Mouse (Mus musculus) gastrocnemius, adult 2 months (tissue): ENCODE data around the gene Ctbs. TPM values are rescaled to one million over a fixed set of nuclear protein-coding genes. Genes with fewer than 3 reads are reported as not detected.

Experiments
- DNase-seq: peaks from one replicate; pipeline ENCODE4 v3.0.0; 2022
- H3K27ac ChIP-seq: fragments of 200-600 bp; 2 replicates; pipeline ENCODE4 v1.8.1; 2022; ENCODE audit warnings: mild to moderate bottlenecking
- H3K4me3 ChIP-seq: fragments of 200-600 bp; 2 replicates; pipeline ENCODE4 v1.8.1; 2022; ENCODE audit warnings: mild to moderate bottlenecking, moderate library complexity
- CTCF ChIP-seq: fragments of 200-600 bp; IDR thresholded peaks from 2 replicates; pipeline ENCODE4 v1.8.1; 2022; ENCODE audit warnings: antibody characterized with exemption, mild to moderate bottlenecking, moderate library complexity
- intact Hi-C: fragments of 180-260 bp; cut with DNase I; formaldehyde crosslinking; loops from one replicate; pipeline ENCODE4 v1.15.1; 2025
- long read RNA-seq, 2 experiments: library from polyadenylated mRNA; stranded (forward); transcript quantifications; one replicate each; pipeline ENCODE4 v2.0.0; 2021
- total RNA-seq, 2 experiments: library from RNA; stranded (reverse); gene quantifications; 2 replicates each; pipeline ENCODE4 v1.2.3; 2021

Gene Ctbs
- 1 to 10 TPM; 4.1 to 4.5 TPM for total RNA-seq
- long read RNA-seq, experiment 1, transcript Ctbs-202 (7 exons, 2,892 nt): major isoform, 8 of 9 reads
- long read RNA-seq, experiment 1, partial matches to known transcripts: 0 of 9 reads
- long read RNA-seq, experiment 1, other reads (novel, unspliced or antisense): 1 of 9 reads
- long read RNA-seq, experiment 2, partial matches to known transcripts: 0 of 7 reads
- long read RNA-seq, experiment 2, other reads (novel, unspliced or antisense): 6 of 7 reads

DNA sequence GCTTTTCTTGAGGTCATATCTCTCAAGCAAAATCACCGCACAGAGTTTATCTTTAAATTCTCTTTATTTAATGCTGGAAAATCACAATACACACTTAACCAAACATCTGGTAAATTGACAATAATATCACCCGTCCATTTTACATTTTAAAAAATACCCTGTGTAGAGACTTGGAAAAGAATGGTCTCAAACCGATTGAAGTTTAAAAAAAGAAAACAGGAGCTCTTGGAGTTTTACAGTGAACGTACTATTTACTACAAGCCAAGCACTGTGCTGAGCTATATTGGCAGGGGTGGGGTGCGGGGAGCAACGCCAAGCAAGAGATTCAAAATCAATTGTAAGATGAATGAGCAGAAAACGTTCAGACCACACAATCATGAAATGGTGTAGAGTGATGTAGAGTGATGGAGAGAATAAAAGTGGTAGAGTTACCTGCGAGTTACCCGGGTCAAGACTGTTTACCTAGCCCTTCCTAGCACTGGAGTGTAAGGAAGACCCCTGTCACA is at the start of gene Ctbs:
Gene Ctbs, plus strand, starts transcription at position 51 of the 506 bp plus-strand sequence.
- peak within 1 kb of the TSS; percentile 91 for H3K4me3 ChIP-seq
- TF ChIP-seq CTCF: no peak
- no peak for DNase-seq
- intact Hi-C loops: loop anchor here (5.0 to 10.0 kb wide), 2 partner anchors 48 to 105 kb away; partner anchors contain the start of genes Gng5 and Spata1
- peak within 1 kb of the TSS; percentile 92 for H3K27ac ChIP-seq

DNA sequence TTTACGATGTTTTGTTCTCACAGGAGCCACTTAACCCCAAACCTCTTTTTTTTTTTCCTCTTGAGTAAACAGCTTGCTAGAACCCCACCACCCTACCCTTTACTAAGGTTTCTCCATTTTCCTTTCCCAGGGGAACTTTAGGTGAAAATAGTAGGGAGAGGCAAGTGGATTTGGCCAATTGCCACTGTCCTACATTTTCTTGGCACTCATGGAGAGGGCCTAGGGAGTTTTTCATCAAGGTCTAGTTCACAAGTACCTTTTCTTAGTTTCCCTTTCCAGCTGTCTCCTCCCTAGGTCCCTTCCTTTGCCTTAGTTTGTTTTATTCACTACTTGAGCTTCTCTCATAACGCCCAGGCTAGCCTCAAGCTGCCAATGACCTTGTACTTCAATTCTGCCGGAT is 45.8 kb upstream of the Ctbs start:
- H3K27ac ChIP-seq: peak overlapping the region; percentile 94
- TF ChIP-seq CTCF: no peak
- intact Hi-C loops: loop anchor here (5.0 kb wide), 1 partner anchor 119 kb away; the partner anchor contains the start of gene Rpf1
- H3K4me3 ChIP-seq: peak overlapping the region; percentile 95
- no peak for DNase-seq

DNA sequence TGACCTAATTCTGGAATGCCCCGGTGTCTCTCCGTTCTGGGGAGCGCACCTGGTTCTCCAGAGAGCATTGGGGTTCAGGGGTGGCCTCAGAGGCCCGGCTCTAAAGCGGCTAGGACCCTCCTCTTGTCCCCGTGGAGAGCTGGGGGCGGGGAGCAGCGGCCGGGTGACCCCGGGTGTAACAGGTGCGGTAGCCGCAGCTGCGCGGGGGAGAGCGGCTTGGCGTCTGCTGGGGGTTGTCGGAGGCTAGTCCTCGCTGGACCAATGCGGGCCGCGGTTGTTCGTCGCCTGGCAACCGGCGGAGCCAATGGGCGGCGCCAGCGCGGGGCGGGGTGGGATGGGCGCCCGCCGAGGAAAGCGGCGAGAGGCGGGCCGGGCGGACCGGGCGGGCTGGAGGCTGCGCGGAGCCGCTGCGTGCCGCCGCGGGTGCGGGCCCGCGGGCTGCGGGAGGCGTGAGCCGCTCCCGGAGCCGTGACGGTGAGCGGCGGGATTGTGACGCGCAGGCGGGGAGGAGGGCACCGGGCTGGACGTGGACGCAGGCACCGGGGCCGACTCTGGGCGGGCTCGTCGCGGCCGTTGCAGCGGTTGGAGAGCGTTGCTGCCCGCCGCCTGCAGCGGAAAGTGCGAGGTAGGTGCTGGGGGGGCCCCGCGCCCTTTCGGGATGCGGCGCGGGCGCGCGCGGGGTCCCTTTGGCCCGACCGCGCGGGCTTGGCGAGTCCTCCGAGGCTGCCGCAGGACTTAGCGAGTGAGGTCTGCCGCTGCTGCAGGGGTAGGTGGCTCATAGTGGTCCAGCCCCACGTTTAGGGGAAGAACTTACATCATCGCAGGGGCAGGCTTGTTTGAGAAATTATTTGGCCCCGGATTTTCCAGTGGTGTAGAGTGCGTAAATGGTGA is 45.0 kb upstream of the Ctbs start, which contains the start of gene Ssx2ip:
Gene Ssx2ip, plus strand, starts transcription at position 332 of the 891 bp plus-strand sequence.
- intact Hi-C loops: loop anchor here (5.0 kb wide), 1 partner anchor 118 kb away; the partner anchor contains the start of gene Rpf1
- Histone ChIP-seq H3K27ac (peak within 1 kb of the TSS; percentile 94), H3K4me3 (peak within 1 kb of the TSS; percentile 95)
- DNase-seq: peak; percentile 99
- TF ChIP-seq CTCF: no peak

DNA sequence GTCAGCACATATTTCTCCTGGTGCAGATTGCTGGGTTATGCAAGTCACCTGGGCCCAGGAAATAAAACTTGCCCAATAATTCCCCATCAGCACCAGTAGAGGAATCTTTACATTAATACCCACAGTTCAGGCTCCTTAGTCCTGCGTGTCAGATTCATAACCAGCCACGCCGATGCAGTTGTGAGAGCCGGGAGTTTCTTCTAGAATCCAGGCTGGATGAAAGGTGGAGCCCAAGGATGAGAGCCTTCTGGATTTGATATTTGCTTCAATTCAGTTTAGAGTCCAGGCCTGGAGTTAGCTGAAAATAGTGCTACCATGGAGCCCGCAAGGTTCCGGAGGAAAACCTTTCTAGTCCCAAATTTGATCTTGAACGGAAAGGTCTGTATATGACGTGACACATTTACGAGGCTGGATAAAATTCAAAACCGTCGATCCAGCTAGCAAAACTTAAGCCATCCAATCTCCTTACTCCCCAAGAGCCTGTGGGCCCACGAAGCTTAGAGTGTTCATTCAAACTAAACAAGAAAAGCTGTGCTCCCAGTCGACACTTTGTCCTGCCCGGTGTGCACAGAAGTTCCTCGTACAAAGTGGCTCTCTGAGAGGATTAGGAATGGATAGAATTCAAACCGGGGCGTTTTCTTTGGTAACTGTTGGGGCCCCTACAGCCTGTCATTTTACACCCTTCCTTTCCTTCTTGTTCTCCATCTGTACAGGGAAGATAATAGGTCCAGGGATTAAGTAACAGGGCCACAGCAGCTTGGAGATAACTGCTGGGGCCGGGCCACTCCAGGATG is 44.2 kb upstream of the Ctbs start:
- no peak for TF ChIP-seq CTCF
- intact Hi-C loops: no loop called here
- H3K27ac ChIP-seq: peak overlapping the region; percentile 83
- DNase-seq: no peak
- H3K4me3 ChIP-seq: peak overlapping the region; percentile 95

DNA sequence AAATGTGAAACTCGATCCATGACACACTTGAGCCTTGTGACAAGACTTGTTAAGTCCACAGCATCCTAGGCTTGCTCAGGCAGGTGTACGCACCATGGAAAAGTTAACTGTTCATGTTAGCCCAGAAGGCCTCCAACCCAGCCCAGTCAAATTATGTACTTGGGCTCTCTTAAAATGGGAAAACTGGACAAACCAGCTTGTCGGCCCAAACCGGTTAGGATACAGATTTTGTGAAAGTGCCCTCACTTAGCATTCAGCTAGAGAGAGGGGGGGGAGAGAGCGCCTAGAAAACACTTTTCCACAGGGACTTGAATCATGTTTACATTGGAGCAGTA is 43.6 kb upstream of the Ctbs start:
- Histone ChIP-seq H3K27ac (no peak overlapping the region), H3K4me3 (no peak overlapping the region)
- intact Hi-C loops: no loop called here
- DNase-seq: no peak
- no peak for TF ChIP-seq CTCF

DNA sequence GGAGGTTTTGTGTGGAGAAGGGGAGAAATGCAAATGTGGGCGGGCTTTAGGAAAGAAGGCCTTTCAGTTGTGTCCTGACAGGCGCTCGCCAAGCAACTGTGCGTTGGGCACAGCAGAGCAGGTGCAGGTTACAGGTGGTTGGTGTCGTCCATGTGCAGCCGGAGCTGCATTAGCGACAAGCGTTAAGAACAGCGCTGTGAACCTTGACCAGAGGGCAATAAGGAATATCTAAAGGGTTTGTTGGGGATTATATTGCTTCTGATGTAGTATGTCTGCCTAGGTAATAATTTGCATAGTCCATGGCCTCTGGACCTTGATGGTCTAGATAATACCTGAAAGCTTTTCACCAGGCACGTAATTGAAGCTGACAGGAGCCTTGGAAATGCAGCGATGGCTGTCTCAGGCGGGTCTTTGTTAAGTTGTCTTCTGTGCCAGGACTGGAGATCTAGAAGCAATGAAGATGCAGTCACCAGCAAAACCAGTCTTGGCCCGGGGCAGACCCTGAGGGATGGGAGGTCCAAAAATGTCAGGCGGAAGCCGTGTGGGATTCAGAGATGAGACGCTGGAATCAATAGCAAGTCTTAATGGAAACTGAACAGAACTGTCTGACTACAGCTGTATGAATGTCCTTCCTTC is 42.4 kb upstream of the Ctbs start:
- TF ChIP-seq CTCF: no peak
- Histone ChIP-seq H3K4me3 (no peak overlapping the region), H3K27ac (no peak overlapping the region)
- intact Hi-C loops: no loop called here
- no peak for DNase-seq

DNA sequence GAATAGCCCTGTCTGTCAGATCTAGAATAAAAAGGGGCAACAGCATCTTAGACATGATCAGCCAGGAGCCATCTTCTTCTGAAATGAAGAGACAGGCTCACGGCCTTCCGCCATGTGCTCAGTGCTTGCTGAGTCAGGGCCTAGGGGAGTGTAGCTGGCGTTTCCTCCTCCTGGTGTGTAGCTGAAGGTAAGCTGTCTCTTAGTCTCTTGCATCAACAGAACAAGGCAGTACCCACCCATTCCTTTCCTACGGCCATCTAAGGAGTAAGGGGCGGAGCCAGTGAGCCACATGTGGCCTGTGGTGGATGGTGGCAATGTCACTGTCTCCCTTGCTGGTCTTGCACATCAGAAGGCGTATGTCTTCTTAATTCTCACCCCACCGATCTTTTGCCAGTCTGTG is 39.5 kb upstream of the Ctbs start:
- TF ChIP-seq CTCF: no peak
- intact Hi-C loops: no loop called here
- H3K27ac ChIP-seq: no peak overlapping the region
- DNase-seq: no peak
- H3K4me3 ChIP-seq: no peak overlapping the region

DNA sequence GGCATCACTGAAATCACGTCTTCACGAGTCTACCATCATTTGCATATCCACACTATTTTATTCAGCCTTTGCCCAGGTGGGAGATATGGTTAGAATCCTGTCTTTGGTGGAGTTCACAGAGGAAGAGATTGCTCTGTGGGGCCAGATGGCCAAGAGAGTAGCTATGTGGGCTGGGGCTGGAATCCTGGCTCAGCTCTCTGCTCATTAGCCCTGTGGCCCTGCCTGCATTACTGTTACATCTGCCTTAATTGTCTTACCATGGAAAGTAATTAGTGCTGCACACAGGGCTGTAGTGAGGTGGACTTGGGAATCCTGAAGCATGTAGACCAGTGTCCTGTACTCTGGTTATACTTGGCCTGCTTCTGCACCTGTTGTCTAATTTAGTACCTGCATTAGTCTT is 37.6 kb upstream of the Ctbs start:
- H3K27ac ChIP-seq: no peak overlapping the region
- no peak for TF ChIP-seq CTCF
- intact Hi-C loops: no loop called here
- DNase-seq: no peak
- H3K4me3 ChIP-seq: no peak overlapping the region

DNA sequence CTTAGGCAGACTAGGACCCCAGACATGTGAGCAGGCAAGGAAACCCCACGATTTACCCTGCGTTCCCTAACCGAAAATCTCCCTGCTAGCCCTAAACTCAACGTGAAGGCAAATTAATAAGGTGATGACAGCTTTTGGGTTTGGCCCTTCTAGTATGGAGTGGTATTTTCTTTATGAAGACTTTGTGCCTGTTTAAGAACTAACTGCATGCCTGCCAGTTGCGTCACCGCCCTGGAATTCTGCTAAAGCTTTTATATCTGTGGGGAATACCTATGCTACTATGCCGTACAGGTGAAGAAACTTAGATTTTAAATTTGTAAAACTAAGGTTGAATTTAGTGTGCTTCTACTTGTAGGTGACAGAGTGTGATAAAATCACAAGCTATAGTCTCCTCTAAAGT is 37.1 kb upstream of the Ctbs start:
- no peak for DNase-seq
- H3K27ac ChIP-seq: no peak overlapping the region
- intact Hi-C loops: no loop called here
- H3K4me3 ChIP-seq: no peak overlapping the region
- TF ChIP-seq CTCF: no peak

DNA sequence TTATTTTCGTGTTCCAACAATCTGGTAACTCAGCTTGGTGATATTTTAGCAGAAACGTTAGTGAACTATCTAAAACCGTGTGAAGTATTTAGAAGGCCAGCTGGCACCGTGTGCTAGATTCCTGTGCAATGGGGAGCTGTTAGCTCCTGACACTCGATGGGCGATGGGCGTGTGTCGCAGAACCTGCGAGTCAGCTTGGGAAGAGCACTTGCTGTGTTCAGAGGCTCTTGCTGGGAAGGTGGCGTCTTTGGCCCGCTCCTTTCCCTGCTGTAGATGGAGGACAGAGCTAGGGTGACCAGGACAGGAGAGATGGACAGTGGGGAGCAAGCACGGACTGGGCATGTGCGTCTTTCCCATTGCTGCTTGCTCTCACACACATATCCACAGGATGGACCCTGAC is 36.6 kb upstream of the Ctbs start:
- DNase-seq: no peak
- Histone ChIP-seq H3K27ac (no peak overlapping the region), H3K4me3 (no peak overlapping the region)
- intact Hi-C loops: no loop called here
- TF ChIP-seq CTCF: no peak

DNA sequence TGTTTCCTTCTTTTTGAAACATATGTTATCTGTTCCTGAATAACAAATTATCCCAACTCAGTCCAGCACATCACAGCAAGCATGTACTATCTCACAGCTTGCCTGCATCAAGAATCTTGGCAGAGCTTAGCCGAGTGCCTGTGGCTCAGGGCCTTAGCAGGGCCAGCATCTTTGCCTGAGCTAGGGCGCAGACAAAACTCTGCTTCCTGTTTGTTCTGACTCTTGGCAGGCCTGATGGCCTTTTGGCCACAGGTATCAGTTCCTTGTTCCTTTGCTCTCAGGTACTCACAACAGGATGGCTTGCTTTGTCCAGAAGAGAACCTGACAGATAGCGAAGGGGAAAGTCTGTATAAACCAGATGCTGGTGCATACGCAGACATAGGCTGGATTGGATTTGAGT is 35.6 kb upstream of the Ctbs start:
- no peak for TF ChIP-seq CTCF
- Histone ChIP-seq H3K4me3 (no peak overlapping the region), H3K27ac (no peak overlapping the region)
- no peak for DNase-seq
- intact Hi-C loops: no loop called here

DNA sequence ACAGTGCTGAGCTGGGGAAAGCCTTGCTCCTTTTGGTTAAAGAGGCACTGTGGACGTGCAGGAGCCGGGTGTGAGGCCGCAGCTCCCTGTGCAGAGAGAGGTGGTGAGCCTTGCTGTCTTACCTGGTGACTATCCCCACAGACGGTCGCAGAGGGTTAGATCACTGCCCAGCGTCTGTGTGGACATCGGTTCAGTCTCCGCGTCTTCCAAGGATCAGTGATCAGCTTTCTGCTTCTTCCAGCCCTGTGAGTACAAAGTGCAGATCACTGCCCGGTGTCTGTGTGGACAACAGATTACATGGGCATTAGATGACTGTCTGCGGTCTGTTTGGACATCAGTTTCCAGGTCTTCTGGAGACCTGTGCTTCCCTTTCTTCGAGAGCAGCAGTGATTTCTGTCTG is 35.0 kb upstream of the Ctbs start:
- intact Hi-C loops: no loop called here
- no peak for DNase-seq
- Histone ChIP-seq H3K27ac (no peak overlapping the region), H3K4me3 (no peak overlapping the region)
- no peak for TF ChIP-seq CTCF
